Mouse (Mus musculus) forebrain, postnatal 0 days (tissue): Measurements from ENCODE around the gene Psg25. TPM values are rescaled to one million over a fixed set of nuclear protein-coding genes. Genes with fewer than 3 reads are reported as not detected.
"Not testable (repeated sequence)": the region's sequence is repeated elsewhere in the genome, so short reads cannot be mapped to it uniquely, and the experiment has no call there.

ENCODE experiments used
- ATAC-seq: fragments of 200-750 bp; cut with Nextera tagmentation; 2 replicates; pipeline ENCODE4 v1.8.0; 2017; ENCODE audit warnings: mild to moderate bottlenecking, moderate library complexity
- DNase-seq: peaks from one replicate; pipeline ENCODE4 v3.0.0-alpha.2; 2015
- H3K27ac ChIP-seq: fragments of 300-500 bp; sonication (generic); 2 replicates; pipeline ENCODE4 v1.5.1; 2014; ENCODE audit warnings: low read depth, mild to moderate bottlenecking, antibody characterized with exemption, low read length, moderate library complexity, mixed read lengths
- H3K27me3 ChIP-seq: fragments of 300-500 bp; sonication (generic); 2 replicates; pipeline ENCODE4 v1.6.1; 2014; ENCODE audit warnings: mild to moderate bottlenecking, low read length, mixed read lengths; ENCODE audit not compliant: insufficient read depth
- H3K36me3 ChIP-seq: fragments of 300-500 bp; sonication (generic); 2 replicates; pipeline ENCODE4 v1.6.1; 2014; ENCODE audit warnings: mild to moderate bottlenecking, moderate library complexity; ENCODE audit not compliant: insufficient read depth
- H3K4me1 ChIP-seq: fragments of 300-500 bp; sonication (generic); 2 replicates; pipeline ENCODE4 v1.6.1; 2014; ENCODE audit warnings: antibody characterized with exemption; ENCODE audit not compliant: insufficient read depth
- H3K4me2 ChIP-seq: fragments of 300-500 bp; sonication (generic); 2 replicates; pipeline ENCODE4 v1.6.1; 2014; ENCODE audit warnings: low read depth, mild to moderate bottlenecking, moderate library complexity
- H3K4me3 ChIP-seq: fragments of 300-500 bp; sonication (generic); 2 replicates; pipeline ENCODE4 v1.5.1; 2014; ENCODE audit warnings: low read depth, low read length, mixed read lengths
- H3K9ac ChIP-seq: fragments of 300-500 bp; sonication (generic); 2 replicates; pipeline ENCODE4 v1.6.1; 2014; ENCODE audit warnings: mild to moderate bottlenecking
- H3K9me3 ChIP-seq: fragments of 300-500 bp; sonication (generic); 2 replicates; pipeline ENCODE4 v1.6.1; 2016; ENCODE audit warnings: low read length
- CTCF ChIP-seq: sonication (generic); IDR thresholded peaks from 2 replicates; pipeline ENCODE4 v1.5.1; 2016; ENCODE audit warnings: antibody characterized with exemption, control low read depth, low read depth
- WGBS: fragments of 180-500 bp; shearing (Covaris S2); extraction: QIAGEN DNeasy Blood & Tissue Kit; methylation state at CpG from one replicate; pipeline ENCODE4 v1.1.7; 2014; 5-methylcytosine and 5-hydroxymethylcytosine counted together
- polyA plus RNA-seq: library from polyadenylated mRNA; unstranded; fragments of >200 nt; fragmentation: Nextera tagmentation; extraction: Ambion mirVana; gene quantifications from 2 replicates; pipeline ENCODE4 v1.2.1, GENCODE M21; 2015
- total RNA-seq: library from RNA; depleted of rRNA; stranded (reverse); fragments of >200 nt; gene quantifications from 2 replicates; pipeline ENCODE4 v1.2.3, GENCODE M21; 2014; rRNA removed

Psg25 gene
- total RNA-seq (not detected in 2 replicates), polyA plus RNA-seq (not detected in 2 replicates)

- no peak for ATAC-seq
- Histone ChIP-seq H3K9me3 (peaks cover 5% of the 10 kb centered on the region; the same call in 1 of the 2 replicates), H3K4me2 (no peak within 1 kb of the TSS), H3K36me3 (no peaks in the 10 kb centered on the region), H3K4me3 (no peak within 1 kb of the TSS), H3K27ac (no peak within 1 kb of the TSS), H3K9ac (no peak within 1 kb of the TSS), H3K27me3 (no peaks in the 10 kb centered on the region), H3K4me1 (no peaks in the 10 kb centered on the region)
- DNase-seq: no peak
- no peak for TF ChIP-seq CTCF
- WGBS: 85% methylated on average over 1 of the region's 1 CpGs
These were observed at the start of gene Psg25 for GRCm38 (mm10) chr7:18532169-18532568. TSS of gene Psg25 (minus strand) at chr7:18532269.

- no peak for TF ChIP-seq CTCF
- 75% methylated on average over 3 of the region's 3 CpGs for WGBS
- Histone ChIP-seq H3K9ac (no peak within 1 kb of the TSS), H3K4me2 (no peak within 1 kb of the TSS), H3K4me3 (no peak within 1 kb of the TSS), H3K4me1 (no peaks in the 10 kb centered on the region), H3K36me3 (no peaks in the 10 kb centered on the region), H3K27ac (no peak within 1 kb of the TSS), H3K27me3 (no peaks in the 10 kb centered on the region), H3K9me3 (no peaks in the 10 kb centered on the region)
- ATAC-seq (no peak), DNase-seq (no peak)
These were observed 35.1 kb upstream of the Psg25 start, which contains the start of gene Psg27 for GRCm38 (mm10) chr7:18567205-18567604. TSS of gene Psg27 (minus strand) at chr7:18567305.

- ATAC-seq (no peak), DNase-seq (no peak)
- no peak for TF ChIP-seq CTCF
- Histone ChIP-seq H3K4me2 (no peak overlapping the region), H3K27ac (no peak overlapping the region), H3K27me3 (no peaks in the 10 kb centered on the region), H3K36me3 (no peaks in the 10 kb centered on the region), H3K9me3 (no peaks in the 10 kb centered on the region), H3K4me1 (no peaks in the 10 kb centered on the region), H3K9ac (no peak overlapping the region), H3K4me3 (no peak overlapping the region)
These were observed 27.8 kb upstream of the Psg25 start for GRCm38 (mm10) chr7:18559850-18560249.

- H3K36me3 ChIP-seq, H3K27ac ChIP-seq, H3K27me3 ChIP-seq, ATAC-seq, H3K4me2 ChIP-seq, H3K4me3 ChIP-seq, H3K9ac ChIP-seq, H3K4me1 ChIP-seq, DNase-seq, H3K9me3 ChIP-seq: not testable (repeated sequence)
- 81% methylated on average over 3 of the region's 3 CpGs for WGBS
These were observed 23.7 kb upstream of the Psg25 start for GRCm38 (mm10) chr7:18555751-18556150.

- peaks cover 5% of the 10 kb centered on the region; the same call in 1 of the 2 replicates for H3K9me3 ChIP-seq
- no peaks in the 10 kb centered on the region for H3K4me1 ChIP-seq
- ATAC-seq (no peak), DNase-seq (no peak)
- H3K27me3 ChIP-seq: no peaks in the 10 kb centered on the region
- no peak overlapping the region for H3K9ac ChIP-seq
- H3K36me3 ChIP-seq: no peaks in the 10 kb centered on the region
- H3K4me3 ChIP-seq: no peak overlapping the region
- 55% methylated on average over 3 of the region's 3 CpGs for WGBS
- H3K27ac ChIP-seq: no peak overlapping the region
- TF ChIP-seq CTCF: no peak
- no peak overlapping the region for H3K4me2 ChIP-seq
These were observed 1.4 kb upstream of the Psg25 start for GRCm38 (mm10) chr7:18533420-18533819.

GRCm38 (mm10) chr7:18524668-18525067 is 7.4 kb downstream of the Psg25 start:
- H3K4me3 ChIP-seq: no peak overlapping the region
- no peak overlapping the region for H3K9ac ChIP-seq
- H3K4me2 ChIP-seq: no peak overlapping the region
- WGBS: 95% methylated on average over 8 of the region's 8 CpGs
- no peaks in the 10 kb centered on the region for H3K36me3 ChIP-seq
- H3K9me3 ChIP-seq: peaks cover 4% of the 10 kb centered on the region; the same call in 1 of the 2 replicates
- no peak for ATAC-seq
- no peak for DNase-seq
- no peak overlapping the region for H3K27ac ChIP-seq
- H3K27me3 ChIP-seq: no peaks in the 10 kb centered on the region
- no peak for TF ChIP-seq CTCF
- no peaks in the 10 kb centered on the region for H3K4me1 ChIP-seq

- H3K9me3 ChIP-seq, H3K36me3 ChIP-seq, H3K27me3 ChIP-seq, H3K27ac ChIP-seq, H3K4me3 ChIP-seq, H3K4me1 ChIP-seq, DNase-seq, H3K9ac ChIP-seq, H3K4me2 ChIP-seq, ATAC-seq: not testable (repeated sequence)
These were observed 19.2 kb downstream of the Psg25 start for GRCm38 (mm10) chr7:18512848-18513247.

GRCm38 (mm10) chr7:18512417-18512816 is 19.7 kb downstream of the Psg25 start:
- not testable (repeated sequence) for H3K4me3 ChIP-seq, ATAC-seq, H3K27me3 ChIP-seq, H3K4me2 ChIP-seq, H3K4me1 ChIP-seq, H3K27ac ChIP-seq, H3K9ac ChIP-seq, H3K36me3 ChIP-seq, DNase-seq, H3K9me3 ChIP-seq
- WGBS: 66% methylated on average over 2 of the region's 2 CpGs
